Mouse (Mus musculus): ENCODE results near the gene Opn4.

The Opn4 gene

GRCm38 (mm10) chr14:34599941-34600340, at the start of gene Opn4:
TSS of gene Opn4 (minus strand) at chr14:34600142.
- DNase-seq, result no peak

- DNase-seq, result no peak
Measured at GRCm38 (mm10) chr14:34647870-34648475, 48.0 kb upstream of the Opn4 start.

- DNase-seq, result no peak
Measured at GRCm38 (mm10) chr14:34644140-34644539, 44.2 kb upstream of the Opn4 start.

GRCm38 (mm10) chr14:34635721-34636120, 35.8 kb upstream of the Opn4 start:
- DNase-seq, result no peak

- DNase-seq, result no peak
Measured at GRCm38 (mm10) chr14:34635192-34635591, 35.2 kb upstream of the Opn4 start.

- DNase-seq, result no peak
Measured at GRCm38 (mm10) chr14:34632722-34633448, 32.9 kb upstream of the Opn4 start.

- DNase-seq, result no peak
Measured at GRCm38 (mm10) chr14:34626824-34627223, 26.9 kb upstream of the Opn4 start.

- no peak for DNase-seq
Measured at GRCm38 (mm10) chr14:34623531-34624210, 23.7 kb upstream of the Opn4 start.

GRCm38 (mm10) chr14:34623074-34623473, 23.1 kb upstream of the Opn4 start:
- DNase-seq, result no peak

- DNase-seq, result peak in 1 of 2 experiments; percentile 58
Measured at GRCm38 (mm10) chr14:34620611-34621376, 20.9 kb upstream of the Opn4 start.

GRCm38 (mm10) chr14:34618808-34619207, 18.9 kb upstream of the Opn4 start:
- DNase-seq, result no peak

- DNase-seq, result peak; percentile 82 to 88
Measured at GRCm38 (mm10) chr14:34616821-34617220, 16.9 kb upstream of the Opn4 start.

GRCm38 (mm10) chr14:34615625-34616024, 15.7 kb upstream of the Opn4 start:
- DNase-seq, result no peak

GRCm38 (mm10) chr14:34615082-34615481, 15.1 kb upstream of the Opn4 start:
- DNase-seq, result peak; percentile 22 to 47

GRCm38 (mm10) chr14:34614551-34614950, 14.6 kb upstream of the Opn4 start:
- no peak for DNase-seq

- DNase-seq, result no peak
Measured at GRCm38 (mm10) chr14:34613523-34613922, 13.6 kb upstream of the Opn4 start.

- DNase-seq, result no peak
Measured at GRCm38 (mm10) chr14:34612222-34612621, 12.3 kb upstream of the Opn4 start.

- DNase-seq, result no peak
Measured at GRCm38 (mm10) chr14:34611591-34611990, 11.6 kb upstream of the Opn4 start.

- no peak for DNase-seq
Measured at GRCm38 (mm10) chr14:34601910-34602309, 2.0 kb upstream of the Opn4 start.

GRCm38 (mm10) chr14:34595596-34596255, 4.2 kb downstream of the Opn4 start:
- no peak for DNase-seq

- peak; percentile 28 to 63 for DNase-seq
Measured at GRCm38 (mm10) chr14:34591741-34592535, 8.0 kb downstream of the Opn4 start.

All from lung, postnatal 4 days (tissue).